Comparison of ENCODE assay signal across 9 mouse cellular contexts in genomic region chr10:25145851-25146250, GRCm38 (mm10).
DNase-seq lines count a peak whose midpoint lies in the region; ATAC-seq and TF ChIP-seq lines count a peak whose summit lies in the region.
"Had no signal": no experiment of that assay in that cellular context is flagged by ENCODE, and none has a peak within 500 bp of the region (broad histone marks: within the 10 kb centered on the region; RNA-seq: fewer than 3 reads in every experiment).

No protein-coding gene starts in this region.

- H3K4me3 ChIP-seq in forebrain, embryonic 13.5 days, result no peak overlapping the region
- H3K4me3 ChIP-seq in forebrain, embryonic 10.5 days, result no peak overlapping the region
- no peak overlapping the region for H3K4me3 ChIP-seq in neural tube, embryonic 13.5 days
- H3K4me3 ChIP-seq in limb, embryonic 14.5 days (replicated peaks; ENCODE audit: low read length), result no peak overlapping the region
- H3K4me3 ChIP-seq in cerebellum, adult 2 months (replicated peaks; ENCODE audit: insufficient read depth, low read depth, low read length), result no peak overlapping the region
- H3K4me3 ChIP-seq: erythroblast, embryonic 14.5 days had no signal

- peaks cover 15% of the 10 kb centered on the region for H3K4me1 ChIP-seq in forebrain, embryonic 13.5 days
- H3K4me1 ChIP-seq in forebrain, embryonic 10.5 days, result peaks cover 5% of the 10 kb centered on the region
- peaks cover 3% of the 10 kb centered on the region; the same call in 1 of the 2 replicates for H3K4me1 ChIP-seq in neural tube, embryonic 13.5 days (replicated peaks)
- H3K4me1 ChIP-seq in limb, embryonic 14.5 days (ENCODE audit: control insufficient read depth, insufficient read depth, low read length), result no peaks in the 10 kb centered on the region
- peaks cover 7% of the 10 kb centered on the region for H3K4me1 ChIP-seq in cerebellum, adult 2 months (ENCODE audit: control insufficient read depth, insufficient read depth, low read length)

- 72% methylated on average over 12 of the region's 12 CpGs for WGBS in forebrain, embryonic 13.5 days
- WGBS in forebrain, embryonic 10.5 days, result 82% methylated on average over 12 of the region's 12 CpGs
- 74% methylated on average over 12 of the region's 12 CpGs for WGBS in neural tube, embryonic 13.5 days
- WGBS in limb, embryonic 14.5 days, result 64% methylated on average over 12 of the region's 12 CpGs
- WGBS in cerebellum, adult 2 months, result 76% methylated on average over 12 of the region's 12 CpGs

- DNase-seq in forebrain, embryonic 10.5 days (ENCODE audit: extremely low spot score, low spot score), result no peak
- no peak for DNase-seq in neural tube, embryonic 10.5 days (ENCODE audit: extremely low spot score, low spot score)
- DNase-seq in limb, embryonic 14.5 days (ENCODE audit: low spot score), result no peak
- DNase-seq in testis, postnatal 14 days (ENCODE audit: low spot score), result peak; percentile 21
- DNase-seq in thymus, postnatal 10 days (ENCODE audit: low spot score in 2 of 2), result no peak
- DNase-seq in cerebellum, adult 2 months, result no peak

- H3K27me3 ChIP-seq in forebrain, embryonic 13.5 days, result peaks cover 14% of the 10 kb centered on the region; the same call in 1 of the 2 replicates
- H3K27me3 ChIP-seq in forebrain, embryonic 10.5 days (ENCODE audit: poor library complexity, severe bottlenecking), result peaks cover 52% of the 10 kb centered on the region
- H3K27me3 ChIP-seq in neural tube, embryonic 13.5 days, result no peaks in the 10 kb centered on the region
- no peaks in the 10 kb centered on the region for H3K27me3 ChIP-seq in limb, embryonic 14.5 days (ENCODE audit: control insufficient read depth, insufficient read depth, low read length)
- H3K27me3 ChIP-seq in cerebellum, adult 2 months (ENCODE audit: control insufficient read depth, insufficient read depth, low read length), result no peaks in the 10 kb centered on the region

- H3K4me2 ChIP-seq in forebrain, embryonic 13.5 days, result peak overlapping the region; percentile 24
- H3K4me2 ChIP-seq in neural tube, embryonic 13.5 days, result peak overlapping the region; percentile 5; the same call in 1 of the 2 replicates
- H3K4me2 ChIP-seq in limb, embryonic 14.5 days (replicated peaks; ENCODE audit: low read depth, low read length, severe bottlenecking), result peak overlapping the region; percentile 14; the same call in 1 of the 2 replicates

- ATAC-seq in forebrain, embryonic 13.5 days, result peak; percentile 60
- ATAC-seq in neural tube, embryonic 13.5 days (ENCODE audit: low read depth), result peak; percentile 32; the same call in 1 of the 2 replicates
- ATAC-seq in limb, embryonic 14.5 days (ENCODE audit: low FRiP score, low read depth), result no peak

- H3K36me3 ChIP-seq in forebrain, embryonic 13.5 days (ENCODE audit: poor library complexity, severe bottlenecking), result no peaks in the 10 kb centered on the region
- no peaks in the 10 kb centered on the region for H3K36me3 ChIP-seq in forebrain, embryonic 10.5 days (replicated peaks)
- no peaks in the 10 kb centered on the region for H3K36me3 ChIP-seq in neural tube, embryonic 13.5 days
- H3K36me3 ChIP-seq in limb, embryonic 14.5 days (ENCODE audit: control insufficient read depth, insufficient read depth, low read length), result no peaks in the 10 kb centered on the region

- H3K9ac ChIP-seq in forebrain, embryonic 13.5 days, result no peak overlapping the region
- peak overlapping the region; percentile 9; the same call in 1 of the 2 replicates for H3K9ac ChIP-seq in neural tube, embryonic 13.5 days
- peak overlapping the region; percentile 29; the same call in 1 of the 2 replicates for H3K9ac ChIP-seq in limb, embryonic 14.5 days (ENCODE audit: low read depth, low read length, severe bottlenecking)

- no peak for TF ChIP-seq CTCF in cerebellum, adult 2 months (IDR thresholded peaks at IDR 0.05; ENCODE audit: borderline replicate concordance, insufficient read depth, low read depth, low read length)

- no peak for TF ChIP-seq POLR2A in limb, embryonic 14.5 days (IDR thresholded peaks at IDR 0.05; ENCODE audit: borderline replicate concordance, extremely low read depth, insufficient read depth, insufficient read length)
- TF ChIP-seq POLR2A in cerebellum, adult 2 months (IDR thresholded peaks at IDR 0.05; ENCODE audit: borderline replicate concordance, insufficient read depth, low read length), result no peak

- H3K27ac ChIP-seq in forebrain, embryonic 13.5 days, result peak overlapping the region; percentile 0; the same call in 1 of the 2 replicates
- H3K27ac ChIP-seq in forebrain, embryonic 10.5 days, result no peak overlapping the region
- H3K27ac ChIP-seq in neural tube, embryonic 13.5 days (replicated peaks), result 0 out of 2 replicates have a peak overlapping the region, but pooled peaks have one; percentile 33
- no peak overlapping the region for H3K27ac ChIP-seq in limb, embryonic 14.5 days (replicated peaks; ENCODE audit: low read depth, low read length)
- H3K27ac ChIP-seq in cerebellum, adult 2 months (ENCODE audit: insufficient read depth, low read length), result no peak overlapping the region

- H3K9me3 ChIP-seq in forebrain, embryonic 13.5 days (replicated peaks), result no peaks in the 10 kb centered on the region; the same call in 1 of the 2 replicates
- no peaks in the 10 kb centered on the region for H3K9me3 ChIP-seq in forebrain, embryonic 10.5 days
- no peaks in the 10 kb centered on the region for H3K9me3 ChIP-seq in neural tube, embryonic 13.5 days
- H3K9me3 ChIP-seq in limb, embryonic 14.5 days (ENCODE audit: control insufficient read depth, low read length), result no peaks in the 10 kb centered on the region

Comparison
In these comparisons a context has a peak if more than half of its experiments do, and no peak if none do; other contexts are left out.
1. H3K27ac ChIP-seq: peak in forebrain, embryonic 13.5 days (single experiment) and neural tube, embryonic 13.5 days (single experiment); none in forebrain, embryonic 10.5 days (single experiment), limb, embryonic 14.5 days (single experiment) and cerebellum, adult 2 months (single experiment).
2. Peak in every context shown above with its lines, with median percentiles within 50 percentile points of each other: H3K4me2 ChIP-seq.